Mouse (Mus musculus) embryonic facial prominence, embryonic 13.5 days (tissue): ENCODE results near the gene Tiam2. TPM values are rescaled to one million over a fixed set of nuclear protein-coding genes. Genes with fewer than 3 reads are reported as not detected.

ENCODE experiments used
- polyA plus RNA-seq: library from polyadenylated mRNA; unstranded; fragments of >200 nt; fragmentation: Nextera tagmentation; extraction: Ambion mirVana; gene quantifications from 2 replicates; pipeline ENCODE4 v1.2.1, GENCODE M21; 2015

Gene Tiam2
- polyA plus RNA-seq, 1 experiment from 2014 or later = 25.2 TPM

Other genes with a start within 250 kb of the Tiam2 start
- gene Scaf8, start 211.6 kb upstream of the Tiam2 start, polyA plus RNA-seq = 22.7 and 22.8 TPM in 2 replicates
- gene Cldn20, start 206.0 kb downstream of the Tiam2 start, polyA plus RNA-seq = 0.67 and 0.87 TPM in 2 replicates
- 14.1 and 16.2 TPM in 2 replicates for gene Tfb1m, start 231.2 kb downstream of the Tiam2 start, polyA plus RNA-seq